12 mouse cellular contexts compared by ENCODE assay signal in genomic region chr17:12903372-12904333, GRCm38 (mm10). TPM values are rescaled to one million over a fixed set of nuclear protein-coding genes. Genes with fewer than 3 reads are reported as not detected.
DNase-seq lines count a peak whose midpoint lies in the region; ATAC-seq and TF ChIP-seq lines count a peak whose summit lies in the region.
"Had no signal": no experiment of that assay in that cellular context is flagged by ENCODE, and none has a peak within 500 bp of the region (broad histone marks: within the 10 kb centered on the region; RNA-seq: fewer than 3 reads in every experiment).

No protein-coding gene starts in this region.

- no peak overlapping the region for H3K4me2 ChIP-seq in hindbrain, embryonic 11.5 days (replicated peaks; ENCODE audit: low read depth, low read length)
- no peak overlapping the region for H3K4me2 ChIP-seq in hindbrain, postnatal 0 days (ENCODE audit: low read depth, low read length)
- H3K4me2 ChIP-seq in embryonic facial prominence, embryonic 15.5 days (replicated peaks), result no peak overlapping the region
- no peak overlapping the region for H3K4me2 ChIP-seq in limb, embryonic 15.5 days
- H3K4me2 ChIP-seq: hindbrain, embryonic 15.5 days; liver, embryonic 12.5 days had no signal

- no peak overlapping the region for H3K4me3 ChIP-seq in hindbrain, embryonic 11.5 days (ENCODE audit: low read depth, low read length)
- no peak overlapping the region for H3K4me3 ChIP-seq in hindbrain, postnatal 0 days (ENCODE audit: low read length)
- H3K4me3 ChIP-seq in embryonic facial prominence, embryonic 15.5 days (replicated peaks), result no peak overlapping the region
- H3K4me3 ChIP-seq in limb, embryonic 15.5 days, result no peak overlapping the region
- H3K4me3 ChIP-seq: hindbrain, embryonic 15.5 days; liver, embryonic 12.5 days had no signal

- no peak for DNase-seq in hindbrain, embryonic 11.5 days (ENCODE audit: low spot score)
- DNase-seq in hindbrain, postnatal 0 days (ENCODE audit: low spot score), result no peak
- DNase-seq in R1 (ENCODE audit: low read depth, low spot score), result peak; percentile 28
- DNase-seq in right cerebral cortex, postnatal 25 days, result no peak
- no peak for DNase-seq in cerebellum, postnatal 14 days
- DNase-seq in ovary, adult 18-20 months (ENCODE audit: low spot score), result no peak
- DNase-seq: thymus, adult 18-20 months had no signal

- peak; percentile 40; the same call in 1 of the 2 replicates for ATAC-seq in hindbrain, embryonic 11.5 days (ENCODE audit: low FRiP score)
- ATAC-seq in hindbrain, postnatal 0 days, result no peak
- ATAC-seq in embryonic facial prominence, embryonic 15.5 days (ENCODE audit: insufficient number of reproducible peaks, low FRiP score, low TSS enrichment, low read depth), result no peak
- peak; percentile 49; the same call in 1 of the 2 replicates for ATAC-seq in limb, embryonic 15.5 days (ENCODE audit: insufficient number of reproducible peaks, low FRiP score, low TSS enrichment, low read depth)
- ATAC-seq: liver, embryonic 12.5 days had no signal

- no peak overlapping the region for H3K9ac ChIP-seq in hindbrain, embryonic 11.5 days (ENCODE audit: low read depth, low read length)
- H3K9ac ChIP-seq in hindbrain, postnatal 0 days (replicated peaks; ENCODE audit: low read length), result no peak overlapping the region
- H3K9ac ChIP-seq in embryonic facial prominence, embryonic 15.5 days, result no peak overlapping the region
- no peak overlapping the region for H3K9ac ChIP-seq in limb, embryonic 15.5 days
- H3K9ac ChIP-seq: hindbrain, embryonic 15.5 days; liver, embryonic 12.5 days had no signal

- 48% methylated on average over 11 of the region's 12 CpGs for WGBS in hindbrain, embryonic 11.5 days
- WGBS in hindbrain, postnatal 0 days, result 30% methylated on average over 12 of the region's 12 CpGs
- WGBS in embryonic facial prominence, embryonic 15.5 days, result 27% methylated on average over 11 of the region's 12 CpGs
- WGBS in limb, embryonic 15.5 days, result 24% methylated on average over 11 of the region's 12 CpGs

- H3K36me3 ChIP-seq in hindbrain, embryonic 11.5 days (ENCODE audit: control insufficient read depth, insufficient read depth, low read length), result no peaks in the 10 kb centered on the region
- 0 out of 2 replicates have a peak, but pooled peaks cover 4% of the 10 kb centered on the region for H3K36me3 ChIP-seq in hindbrain, postnatal 0 days (ENCODE audit: insufficient read depth, low read length)
- peaks cover 16% of the 10 kb centered on the region for H3K36me3 ChIP-seq in embryonic facial prominence, embryonic 15.5 days
- H3K36me3 ChIP-seq in limb, embryonic 15.5 days, result peaks cover 17% of the 10 kb centered on the region; the same call in 1 of the 2 replicates

- no peak overlapping the region for H3K27ac ChIP-seq in hindbrain, embryonic 11.5 days (ENCODE audit: low read depth, low read length)
- H3K27ac ChIP-seq in hindbrain, postnatal 0 days, result no peak overlapping the region
- H3K27ac ChIP-seq in embryonic facial prominence, embryonic 15.5 days (replicated peaks), result peak overlapping the region; percentile 63
- H3K27ac ChIP-seq in limb, embryonic 15.5 days, result peak overlapping the region; percentile 83
- H3K27ac ChIP-seq: hindbrain, embryonic 15.5 days; liver, embryonic 12.5 days had no signal

- TF ChIP-seq CTCF in hindbrain, postnatal 0 days (IDR thresholded peaks at IDR 0.05; ENCODE audit: low read depth), result no peak

- H3K9me3 ChIP-seq in hindbrain, embryonic 11.5 days (ENCODE audit: control insufficient read depth, low read length), result no peaks in the 10 kb centered on the region
- no peaks in the 10 kb centered on the region for H3K9me3 ChIP-seq in hindbrain, postnatal 0 days (ENCODE audit: low read length)
- no peaks in the 10 kb centered on the region for H3K9me3 ChIP-seq in embryonic facial prominence, embryonic 15.5 days (replicated peaks)
- no peaks in the 10 kb centered on the region for H3K9me3 ChIP-seq in limb, embryonic 15.5 days
- H3K9me3 ChIP-seq: hindbrain, embryonic 15.5 days; liver, embryonic 12.5 days had no signal

- no peaks in the 10 kb centered on the region for H3K27me3 ChIP-seq in hindbrain, embryonic 11.5 days (ENCODE audit: control insufficient read depth, insufficient read depth, low read length)
- no peaks in the 10 kb centered on the region for H3K27me3 ChIP-seq in hindbrain, postnatal 0 days (ENCODE audit: insufficient read depth, low read length)
- H3K27me3 ChIP-seq in embryonic facial prominence, embryonic 15.5 days, result no peaks in the 10 kb centered on the region
- H3K27me3 ChIP-seq in limb, embryonic 15.5 days, result no peaks in the 10 kb centered on the region
- H3K27me3 ChIP-seq: hindbrain, embryonic 15.5 days; liver, embryonic 12.5 days had no signal

- H3K4me1 ChIP-seq in hindbrain, embryonic 11.5 days (replicated peaks; ENCODE audit: control insufficient read depth, insufficient read depth, low read length), result peaks cover 4% of the 10 kb centered on the region; the same call in 1 of the 2 replicates
- no peaks in the 10 kb centered on the region for H3K4me1 ChIP-seq in hindbrain, postnatal 0 days (ENCODE audit: insufficient read depth, low read length)
- peaks cover 7% of the 10 kb centered on the region; the same call in 1 of the 2 replicates for H3K4me1 ChIP-seq in embryonic facial prominence, embryonic 15.5 days
- H3K4me1 ChIP-seq in limb, embryonic 15.5 days, result peaks cover 15% of the 10 kb centered on the region
- H3K4me1 ChIP-seq: hindbrain, embryonic 15.5 days; liver, embryonic 12.5 days had no signal

RNA-seq across cellular contexts. Expression of gene Pnldc1, which starts 6.4 kb away (rescaled TPM):
- polyA plus RNA-seq in hindbrain, embryonic 11.5 days (2014; fragmentation: Nextera tagmentation; extraction: Ambion mirVana), result 1.0 and 1.5 TPM in 2 replicates
- total RNA-seq in hindbrain, postnatal 0 days (2014; rRNA removed), result 0.94 and 2.4 TPM in 2 replicates
- polyA plus RNA-seq in hindbrain, postnatal 0 days (2015; fragmentation: Nextera tagmentation; extraction: Ambion mirVana), result 1.8 and 2.0 TPM in 2 replicates
- 2.5 and 3.8 TPM in 2 replicates for polyA plus RNA-seq in embryonic facial prominence, embryonic 15.5 days (2015; fragmentation: Nextera tagmentation; extraction: Ambion mirVana)
- polyA plus RNA-seq in limb, embryonic 15.5 days (2015; fragmentation: Nextera tagmentation; extraction: Ambion mirVana), result 1.6 and 2.2 TPM in 2 replicates
- total RNA-seq: common myeloid progenitor, adult 5-6 weeks had no signal

RNA-seq across cellular contexts. Expression of gene Tcp1, which starts 11.8 kb away (rescaled TPM):
- polyA plus RNA-seq in hindbrain, embryonic 11.5 days (2014; fragmentation: Nextera tagmentation; extraction: Ambion mirVana), result 546 and 558 TPM in 2 replicates
- 310 and 510 TPM in 2 replicates for total RNA-seq in hindbrain, postnatal 0 days (2014; rRNA removed)
- polyA plus RNA-seq in hindbrain, postnatal 0 days (2015; fragmentation: Nextera tagmentation; extraction: Ambion mirVana), result 350 TPM in 2 replicates
- polyA plus RNA-seq in embryonic facial prominence, embryonic 15.5 days (2015; fragmentation: Nextera tagmentation; extraction: Ambion mirVana), result 352 and 356 TPM in 2 replicates
- 354 and 369 TPM in 2 replicates for polyA plus RNA-seq in limb, embryonic 15.5 days (2015; fragmentation: Nextera tagmentation; extraction: Ambion mirVana)

RNA-seq across cellular contexts. Expression of gene Mrpl18, which starts 12.5 kb away (rescaled TPM):
- polyA plus RNA-seq in hindbrain, embryonic 11.5 days (2014; fragmentation: Nextera tagmentation; extraction: Ambion mirVana), result 162 and 171 TPM in 2 replicates
- total RNA-seq in hindbrain, postnatal 0 days (2014; rRNA removed), result 34.1 and 46.9 TPM in 2 replicates
- 116 and 123 TPM in 2 replicates for polyA plus RNA-seq in hindbrain, postnatal 0 days (2015; fragmentation: Nextera tagmentation; extraction: Ambion mirVana)
- 135 TPM in 2 replicates for polyA plus RNA-seq in embryonic facial prominence, embryonic 15.5 days (2015; fragmentation: Nextera tagmentation; extraction: Ambion mirVana)
- 132 and 136 TPM in 2 replicates for polyA plus RNA-seq in limb, embryonic 15.5 days (2015; fragmentation: Nextera tagmentation; extraction: Ambion mirVana)

RNA-seq across cellular contexts. Expression of gene Mrgprh, which starts 27.8 kb away (rescaled TPM):
- polyA plus RNA-seq in hindbrain, embryonic 11.5 days (2014; fragmentation: Nextera tagmentation; extraction: Ambion mirVana), result not detected in 2 replicates
- not detected in 2 replicates for total RNA-seq in hindbrain, postnatal 0 days (2014; rRNA removed)
- not detected in 2 replicates for polyA plus RNA-seq in hindbrain, postnatal 0 days (2015; fragmentation: Nextera tagmentation; extraction: Ambion mirVana)
- 0.13 and 0.27 TPM in 2 replicates for polyA plus RNA-seq in embryonic facial prominence, embryonic 15.5 days (2015; fragmentation: Nextera tagmentation; extraction: Ambion mirVana)
- 0.17 and 0.29 TPM in 2 replicates for polyA plus RNA-seq in limb, embryonic 15.5 days (2015; fragmentation: Nextera tagmentation; extraction: Ambion mirVana)
- total RNA-seq: common myeloid progenitor, adult 5-6 weeks had no signal
- polyA plus RNA-seq: hindbrain, embryonic 15.5 days; liver, embryonic 12.5 days had no signal

RNA-seq across cellular contexts. Expression of gene Mas1, which starts 35.7 kb away (rescaled TPM):
- 0.08 and 0.14 TPM in 2 replicates for polyA plus RNA-seq in hindbrain, embryonic 11.5 days (2014; fragmentation: Nextera tagmentation; extraction: Ambion mirVana)
- 0.10 TPM in 1 of 2 replicates, not detected in the other for total RNA-seq in hindbrain, postnatal 0 days (2014; rRNA removed)
- polyA plus RNA-seq in hindbrain, postnatal 0 days (2015; fragmentation: Nextera tagmentation; extraction: Ambion mirVana), result 0.19 and 0.32 TPM in 2 replicates
- polyA plus RNA-seq in embryonic facial prominence, embryonic 15.5 days (2015; fragmentation: Nextera tagmentation; extraction: Ambion mirVana), result 1.2 and 1.4 TPM in 2 replicates
- polyA plus RNA-seq in limb, embryonic 15.5 days (2015; fragmentation: Nextera tagmentation; extraction: Ambion mirVana), result 0.92 and 1.5 TPM in 2 replicates
- total RNA-seq: common myeloid progenitor, adult 5-6 weeks had no signal
- polyA plus RNA-seq: hindbrain, embryonic 15.5 days had no signal

Comparison
In these comparisons a context has a peak if more than half of its experiments do, and no peak if none do; other contexts are left out.
1. ATAC-seq: peak in hindbrain, embryonic 11.5 days (single experiment) and limb, embryonic 15.5 days (single experiment); none in hindbrain, postnatal 0 days (single experiment) and embryonic facial prominence, embryonic 15.5 days (single experiment).
2. H3K27ac ChIP-seq: peak in embryonic facial prominence, embryonic 15.5 days (single experiment) and limb, embryonic 15.5 days (single experiment); none in hindbrain, embryonic 11.5 days (single experiment) and hindbrain, postnatal 0 days (single experiment).